Mouse (Mus musculus): Measurements from ENCODE around the gene Esrrg. TPM values are rescaled to one million over a fixed set of nuclear protein-coding genes. Genes with fewer than 3 reads are reported as not detected.

Esrrg gene
- polyA plus RNA-seq, 1 experiment from 2014 or later = 22.4 TPM

DNA sequence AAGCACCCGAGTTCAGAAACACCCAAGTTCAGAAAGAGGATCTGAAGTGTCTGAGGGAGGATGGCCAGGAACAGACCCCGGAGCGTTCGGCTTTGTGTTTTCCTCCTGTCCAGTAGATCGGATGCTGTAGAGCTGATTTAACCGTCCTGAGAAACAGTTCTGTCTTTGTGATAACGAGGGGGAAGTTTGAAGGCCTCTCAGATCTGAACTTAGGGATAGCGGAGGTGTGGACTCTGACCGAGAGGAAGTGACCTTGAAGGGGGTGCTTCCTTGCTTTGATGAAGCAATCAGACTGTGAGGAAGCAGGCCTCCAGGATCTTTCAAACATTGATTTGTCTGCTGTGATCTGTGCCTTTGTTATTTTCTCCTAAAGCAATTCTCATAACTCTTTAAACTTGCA, 44.8 kb downstream of the Esrrg start:
- 11% methylated on average over 9 of the region's 9 CpGs for WGBS
- H3K27ac ChIP-seq = peak overlapping the region; percentile 99
- H3K36me3 ChIP-seq = no peaks in the 10 kb centered on the region
- H3K4me1 ChIP-seq = peaks cover 34% of the 10 kb centered on the region
- H3K9me3 ChIP-seq = no peaks in the 10 kb centered on the region
- no peak for DNase-seq (ENCODE audit: low spot score)
- peak overlapping the region; percentile 77 for H3K4me3 ChIP-seq
- no peaks in the 10 kb centered on the region for H3K27me3 ChIP-seq (ENCODE audit: insufficient read depth, poor library complexity, severe bottlenecking)

DNA sequence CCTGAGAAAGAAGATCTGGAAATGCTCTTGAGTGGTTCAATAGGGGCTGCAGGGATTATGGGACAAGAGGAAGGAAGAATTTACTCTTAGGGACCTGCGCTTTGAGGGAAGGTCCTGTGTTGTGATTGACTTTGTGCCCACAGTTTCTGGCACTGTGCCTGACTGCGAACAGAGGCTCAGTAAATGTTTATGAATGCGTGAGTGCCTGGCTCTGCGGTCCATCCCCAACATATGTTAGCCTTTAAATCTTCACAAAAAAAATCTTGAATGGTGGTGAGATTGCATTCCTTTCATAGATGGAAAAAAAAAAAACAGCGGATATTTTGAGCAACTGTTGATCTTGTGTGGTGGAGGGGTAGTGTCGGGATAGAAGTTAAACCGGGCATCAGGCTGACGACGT, 52.4 kb downstream of the Esrrg start:
- no peak overlapping the region for H3K27ac ChIP-seq
- peaks cover 49% of the 10 kb centered on the region for H3K4me1 ChIP-seq
- WGBS = 71% methylated on average over 9 of the region's 9 CpGs
- H3K4me3 ChIP-seq = no peak overlapping the region
- H3K36me3 ChIP-seq = no peaks in the 10 kb centered on the region
- DNase-seq (ENCODE audit: low spot score) = no peak
- no peaks in the 10 kb centered on the region for H3K9me3 ChIP-seq
- H3K27me3 ChIP-seq (ENCODE audit: insufficient read depth, poor library complexity, severe bottlenecking) = no peaks in the 10 kb centered on the region

DNA sequence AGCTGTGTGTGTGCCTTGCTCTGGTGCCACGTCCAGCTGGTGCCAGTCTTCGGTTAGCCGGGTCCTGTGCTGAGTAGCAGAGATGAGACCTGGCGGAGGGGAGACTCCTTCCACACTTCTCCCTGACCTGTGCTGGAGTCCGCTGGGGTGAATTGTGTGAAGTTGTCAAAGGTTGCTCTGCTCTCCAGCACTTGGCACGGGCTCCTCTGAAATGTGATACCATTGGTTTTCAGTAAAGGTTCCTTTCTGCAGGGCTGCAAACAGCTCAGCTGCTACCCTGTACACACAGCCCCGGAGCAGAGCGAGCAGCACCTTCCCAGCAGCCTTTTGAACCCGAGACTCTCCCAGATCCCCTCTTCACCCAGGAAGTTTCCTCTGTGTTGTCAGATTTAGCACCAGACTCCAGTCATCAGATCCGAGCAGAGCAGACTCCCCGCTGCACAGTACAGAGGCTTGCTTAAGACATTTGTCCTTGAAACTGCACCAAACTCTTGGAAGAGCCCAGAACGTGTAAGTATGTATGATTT, 53.6 kb downstream of the Esrrg start:
- WGBS = 28% methylated on average over 12 of the region's 12 CpGs
- Histone ChIP-seq H3K4me3 (peak overlapping the region; percentile 42), H3K27me3 (ENCODE audit: insufficient read depth, poor library complexity, severe bottlenecking) (no peaks in the 10 kb centered on the region), H3K4me1 (peaks cover 53% of the 10 kb centered on the region), H3K27ac (peak overlapping the region; percentile 70), H3K36me3 (no peaks in the 10 kb centered on the region), H3K9me3 (no peaks in the 10 kb centered on the region)
- no peak for DNase-seq (ENCODE audit: low spot score)

DNA sequence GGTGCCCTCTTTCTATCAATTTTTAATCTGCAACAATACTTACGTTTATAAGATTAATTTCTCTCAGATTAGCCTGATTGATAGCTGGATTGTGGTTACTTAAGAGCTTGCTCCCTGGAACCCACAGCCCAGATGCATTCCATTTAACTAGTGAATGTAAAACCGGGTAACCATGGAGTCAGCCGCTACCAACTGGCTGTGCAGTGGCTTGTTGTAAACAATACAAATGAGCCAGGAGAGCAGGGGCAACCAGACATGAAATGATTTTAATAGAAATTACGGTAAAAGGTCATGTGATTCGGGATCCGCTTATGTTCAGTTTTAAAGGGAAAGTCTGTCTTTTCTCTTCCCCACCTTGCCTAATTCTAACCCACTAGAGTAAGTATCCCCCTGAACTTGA, 54.8 kb downstream of the Esrrg start:
- Histone ChIP-seq H3K4me1 (peaks cover 53% of the 10 kb centered on the region), H3K27ac (no peak overlapping the region)

GRCm38 (mm10) chr1:187664261-187664660, 55.7 kb downstream of the Esrrg start:
- 84% methylated on average over 7 of the region's 7 CpGs for WGBS
- H3K27ac ChIP-seq = no peak overlapping the region
- H3K36me3 ChIP-seq = no peaks in the 10 kb centered on the region
- H3K4me1 ChIP-seq = peaks cover 53% of the 10 kb centered on the region
- DNase-seq (ENCODE audit: low spot score) = no peak
- H3K27me3 ChIP-seq (ENCODE audit: insufficient read depth, poor library complexity, severe bottlenecking) = no peaks in the 10 kb centered on the region
- H3K4me3 ChIP-seq = no peak overlapping the region
- H3K9me3 ChIP-seq = no peaks in the 10 kb centered on the region

More for the DNA sequence above, 54.8 kb downstream of the Esrrg start:
- DNase-seq (ENCODE audit: low spot score) = no peak
- H3K9me3 ChIP-seq = no peaks in the 10 kb centered on the region
- 78% methylated on average over 6 of the region's 6 CpGs for WGBS
- no peaks in the 10 kb centered on the region for H3K36me3 ChIP-seq
- H3K27me3 ChIP-seq (ENCODE audit: insufficient read depth, poor library complexity, severe bottlenecking) = no peaks in the 10 kb centered on the region
- H3K4me3 ChIP-seq = no peak overlapping the region

GRCm38 (mm10) chr1:187665901-187666600, 57.5 kb downstream of the Esrrg start:
- peaks cover 50% of the 10 kb centered on the region for H3K4me1 ChIP-seq
- no peaks in the 10 kb centered on the region for H3K9me3 ChIP-seq
- WGBS = 40% methylated on average over 10 of the region's 10 CpGs
- no peaks in the 10 kb centered on the region for H3K27me3 ChIP-seq (ENCODE audit: insufficient read depth, poor library complexity, severe bottlenecking)
- H3K4me3 ChIP-seq = no peak overlapping the region
- no peak overlapping the region for H3K27ac ChIP-seq
- DNase-seq (ENCODE audit: low spot score) = peak; percentile 25
- no peaks in the 10 kb centered on the region for H3K36me3 ChIP-seq

DNA sequence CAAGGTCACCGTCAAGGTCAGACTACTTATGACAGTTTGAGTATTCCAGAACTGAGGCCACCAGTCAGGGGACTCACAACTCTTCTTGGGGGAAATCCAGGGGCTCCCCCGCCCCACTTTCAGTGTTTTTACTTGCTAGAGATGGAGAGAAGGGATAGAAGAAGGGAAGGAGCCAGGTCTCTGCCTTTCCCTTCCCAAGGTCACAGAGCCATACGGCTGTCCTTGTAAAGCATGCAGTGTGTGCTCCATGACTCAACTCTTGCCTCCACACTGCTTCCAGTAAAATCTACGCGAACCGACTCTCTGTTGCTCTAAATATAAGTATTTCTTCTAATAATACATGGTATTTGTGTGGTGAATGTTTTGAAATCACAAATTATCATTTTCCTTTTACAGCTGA, 61.2 kb downstream of the Esrrg start:
- WGBS = 88% methylated on average over 6 of the region's 6 CpGs
- H3K9me3 ChIP-seq = no peaks in the 10 kb centered on the region
- H3K4me1 ChIP-seq = peaks cover 25% of the 10 kb centered on the region
- no peak overlapping the region for H3K4me3 ChIP-seq
- no peaks in the 10 kb centered on the region for H3K27me3 ChIP-seq (ENCODE audit: insufficient read depth, poor library complexity, severe bottlenecking)
- peak overlapping the region; percentile 62 for H3K27ac ChIP-seq
- H3K36me3 ChIP-seq = no peaks in the 10 kb centered on the region
- DNase-seq (ENCODE audit: low spot score) = peak; percentile 31

GRCm38 (mm10) chr1:187672446-187672845, 63.9 kb downstream of the Esrrg start:
- 83% methylated on average over 5 of the region's 5 CpGs for WGBS

DNA sequence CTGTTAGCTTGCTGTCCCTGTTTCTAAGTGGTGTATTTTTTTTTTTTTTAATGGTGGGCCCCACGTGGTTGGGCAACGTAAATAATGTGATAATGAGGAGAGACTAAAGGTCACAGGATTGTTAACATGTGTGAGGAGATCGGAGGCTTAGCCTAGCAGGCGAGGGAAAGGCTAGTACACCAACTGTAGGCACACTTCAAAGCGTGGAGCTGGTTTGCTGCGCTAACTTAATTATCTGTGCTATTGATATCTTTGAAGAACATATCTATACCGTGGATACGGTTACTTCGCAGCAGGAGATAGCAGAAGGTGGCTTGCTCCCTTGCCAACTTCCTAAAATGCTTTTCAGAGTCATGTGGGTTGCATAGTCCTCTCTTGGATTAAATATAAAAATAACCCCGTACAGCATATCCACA, 66.2 kb downstream of the Esrrg start:
- H3K27me3 ChIP-seq (ENCODE audit: insufficient read depth, poor library complexity, severe bottlenecking) = no peaks in the 10 kb centered on the region
- no peaks in the 10 kb centered on the region for H3K9me3 ChIP-seq
- 35% methylated on average over 10 of the region's 10 CpGs for WGBS
- no peak overlapping the region for H3K4me3 ChIP-seq
- no peaks in the 10 kb centered on the region for H3K36me3 ChIP-seq
- no peak for DNase-seq (ENCODE audit: low spot score)
- no peak overlapping the region for H3K27ac ChIP-seq
- H3K4me1 ChIP-seq = peaks cover 14% of the 10 kb centered on the region

More at GRCm38 (mm10) chr1:187672446-187672845, 63.9 kb downstream of the Esrrg start:
- Histone ChIP-seq H3K27me3 (ENCODE audit: insufficient read depth, poor library complexity, severe bottlenecking) (no peaks in the 10 kb centered on the region), H3K4me1 (peaks cover 19% of the 10 kb centered on the region), H3K9me3 (no peaks in the 10 kb centered on the region), H3K4me3 (no peak overlapping the region), H3K36me3 (no peaks in the 10 kb centered on the region), H3K27ac (no peak overlapping the region)
- DNase-seq (ENCODE audit: low spot score) = no peak

DNA sequence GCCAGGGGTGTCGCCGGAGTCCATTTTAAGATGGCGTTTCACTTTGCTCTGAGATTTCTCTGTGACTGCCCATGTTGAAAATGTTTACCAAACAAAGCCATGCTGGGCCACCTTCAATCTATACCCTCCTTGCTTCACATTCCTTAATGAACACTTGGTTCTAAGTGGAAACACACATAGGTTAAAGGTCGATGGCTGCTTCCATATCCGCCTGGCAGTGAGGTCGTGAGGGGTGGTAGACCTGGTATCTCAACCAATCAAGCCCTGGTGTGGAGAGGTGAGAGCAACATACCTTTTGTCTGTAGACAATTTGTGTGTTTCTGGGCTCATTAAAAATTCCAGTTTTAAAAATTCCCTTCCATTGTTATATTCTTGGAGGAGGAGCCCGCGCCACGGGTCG, 68.0 kb downstream of the Esrrg start:
- H3K4me1 ChIP-seq = peaks cover 13% of the 10 kb centered on the region
- 86% methylated on average over 10 of the region's 10 CpGs for WGBS
- H3K4me3 ChIP-seq = no peak overlapping the region
- H3K36me3 ChIP-seq = no peaks in the 10 kb centered on the region
- no peaks in the 10 kb centered on the region for H3K27me3 ChIP-seq (ENCODE audit: insufficient read depth, poor library complexity, severe bottlenecking)
- DNase-seq (ENCODE audit: low spot score) = no peak
- H3K9me3 ChIP-seq = no peaks in the 10 kb centered on the region
- H3K27ac ChIP-seq = no peak overlapping the region

DNA sequence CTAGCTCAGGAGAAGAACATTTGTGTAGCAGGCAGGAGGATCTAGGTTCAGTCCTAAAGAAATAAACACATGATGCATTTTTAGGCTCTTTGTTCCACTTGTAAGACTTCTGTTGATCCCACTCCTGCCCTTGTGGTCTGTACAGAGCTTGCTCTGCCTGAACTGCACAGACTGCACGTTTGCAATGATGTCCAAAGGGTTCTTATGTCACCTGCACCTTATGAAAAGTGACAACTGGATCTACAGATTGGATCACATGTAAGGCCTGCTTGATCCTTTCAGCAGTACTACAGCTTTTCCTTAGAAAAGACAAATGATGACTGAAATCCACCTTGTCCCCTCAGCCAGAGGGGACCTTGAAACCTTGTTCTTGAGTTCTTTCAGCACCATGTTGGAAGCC, 70.7 kb downstream of the Esrrg start:
- H3K4me1 ChIP-seq = peaks cover 10% of the 10 kb centered on the region
- H3K9me3 ChIP-seq = no peaks in the 10 kb centered on the region
- H3K27ac ChIP-seq = no peak overlapping the region
- no peaks in the 10 kb centered on the region for H3K27me3 ChIP-seq (ENCODE audit: insufficient read depth, poor library complexity, severe bottlenecking)
- DNase-seq (ENCODE audit: low spot score) = no peak
- H3K36me3 ChIP-seq = no peaks in the 10 kb centered on the region
- no peak overlapping the region for H3K4me3 ChIP-seq
- 81% methylated on average over 1 of the region's 1 CpGs for WGBS

GRCm38 (mm10) chr1:187684519-187684918, 75.9 kb downstream of the Esrrg start:
- Histone ChIP-seq H3K36me3 (no peaks in the 10 kb centered on the region), H3K9me3 (no peaks in the 10 kb centered on the region), H3K27ac (no peak overlapping the region), H3K4me3 (no peak overlapping the region), H3K4me1 (no peaks in the 10 kb centered on the region; the same call in 1 of the 2 replicates), H3K27me3 (ENCODE audit: insufficient read depth, poor library complexity, severe bottlenecking) (no peaks in the 10 kb centered on the region)
- WGBS = 73% methylated on average over 4 of the region's 4 CpGs
- DNase-seq (ENCODE audit: low spot score) = no peak

- Histone ChIP-seq H3K27me3 (ENCODE audit: insufficient read depth, poor library complexity, severe bottlenecking) (no peaks in the 10 kb centered on the region), H3K9me3 (no peaks in the 10 kb centered on the region), H3K4me1 (peaks cover 6% of the 10 kb centered on the region; the same call in 1 of the 2 replicates), H3K27ac (no peak overlapping the region), H3K4me3 (no peak overlapping the region), H3K36me3 (no peaks in the 10 kb centered on the region)
- WGBS = 86% methylated on average over 11 of the region's 11 CpGs
- DNase-seq (ENCODE audit: low spot score) = no peak
These were observed 83.4 kb downstream of the Esrrg start for GRCm38 (mm10) chr1:187691846-187692525.
